10 mouse cellular contexts compared by ENCODE assay signal in the genomic region with DNA sequence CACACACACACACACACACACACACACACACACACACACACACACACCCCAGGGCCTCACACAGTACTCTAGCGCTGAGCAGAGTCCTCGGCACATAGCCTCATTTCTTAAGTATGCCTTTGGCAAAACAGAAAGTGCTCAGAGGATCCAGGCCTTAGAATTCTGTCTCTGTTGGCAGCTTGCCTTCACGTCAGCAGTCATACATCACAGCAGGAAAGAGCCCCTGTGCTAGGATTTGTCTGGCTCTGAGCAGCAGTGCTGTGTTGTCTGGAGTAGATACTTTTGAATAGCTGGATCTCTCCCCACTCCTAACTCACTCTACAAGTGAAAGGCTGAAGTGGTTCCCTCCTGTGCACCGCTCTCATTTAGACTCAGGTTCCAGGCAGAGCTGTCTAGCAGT. TPM values are rescaled to one million over a fixed set of nuclear protein-coding genes. Genes with fewer than 3 reads are reported as not detected.
DNase-seq lines count a peak whose midpoint lies in the region; ATAC-seq lines count a peak whose summit lies in the region.
"Had no signal": no experiment of that assay in that cellular context is flagged by ENCODE, and none has a peak within 500 bp of the region (broad histone marks: within the 10 kb centered on the region; RNA-seq: fewer than 3 reads in every experiment).

No protein-coding gene starts in this region.

- H3K9me3 ChIP-seq in kidney, embryonic 15.5 days (replicated peaks): no peaks in the 10 kb centered on the region
- no peaks in the 10 kb centered on the region for H3K9me3 ChIP-seq in limb, embryonic 15.5 days

- H3K4me2 ChIP-seq in kidney, embryonic 15.5 days: no peak overlapping the region
- no peak overlapping the region for H3K4me2 ChIP-seq in limb, embryonic 15.5 days

- no peaks in the 10 kb centered on the region for H3K27me3 ChIP-seq in kidney, embryonic 15.5 days
- H3K27me3 ChIP-seq in limb, embryonic 15.5 days: no peaks in the 10 kb centered on the region

- H3K9ac ChIP-seq in kidney, embryonic 15.5 days: no peak overlapping the region
- H3K9ac ChIP-seq in limb, embryonic 15.5 days: no peak overlapping the region

- H3K36me3 ChIP-seq in kidney, embryonic 15.5 days: peaks cover 79% of the 10 kb centered on the region
- peaks cover 84% of the 10 kb centered on the region for H3K36me3 ChIP-seq in limb, embryonic 15.5 days

- 73% methylated on average over 4 of the region's 4 CpGs for WGBS in kidney, embryonic 15.5 days
- 84% methylated on average over 4 of the region's 4 CpGs for WGBS in limb, embryonic 15.5 days

- H3K4me3 ChIP-seq in kidney, embryonic 15.5 days (replicated peaks): no peak overlapping the region
- H3K4me3 ChIP-seq in limb, embryonic 15.5 days: no peak overlapping the region

- H3K4me1 ChIP-seq in kidney, embryonic 15.5 days: peaks cover 18% of the 10 kb centered on the region
- peaks cover 8% of the 10 kb centered on the region; the same call in 1 of the 2 replicates for H3K4me1 ChIP-seq in limb, embryonic 15.5 days

- no peak for DNase-seq in frontal cortex, postnatal 25 days (ENCODE audit: low spot score in 2 of 2)
- DNase-seq in kidney, postnatal 25 days: peak; percentile 56 to 57
- DNase-seq in ES-CJ7 (ENCODE audit: low read depth, low spot score) (peak; percentile 89), liver (no peak)
- DNase-seq in gastrocnemius, adult 8-10 months (ENCODE audit: low spot score in 2 of 2): no peak
- DNase-seq: adrenal gland, adult 8-10 months had no signal

- H3K27ac ChIP-seq in kidney, embryonic 15.5 days: no peak overlapping the region
- H3K27ac ChIP-seq in limb, embryonic 15.5 days: 0 out of 2 replicates have a peak overlapping the region, but pooled peaks have one; percentile 11

- peak; percentile 32; the same call in 1 of the 2 replicates for ATAC-seq in frontal cortex, adult (ENCODE audit: low TSS enrichment)
- ATAC-seq in kidney, embryonic 15.5 days (replicated peaks; ENCODE audit: low FRiP score): no peak
- peak; percentile 26; the same call in 1 of the 2 replicates for ATAC-seq in limb, embryonic 15.5 days (ENCODE audit: insufficient number of reproducible peaks, low FRiP score, low TSS enrichment, low read depth)
- ATAC-seq: CD4-positive, CD25-positive, alpha-beta regulatory T cell, adult 4 months had no signal

RNA-seq across cellular contexts. Expression of a gene that starts 36.4 kb away (rescaled TPM):
- 1.9 TPM in 2 replicates for polyA plus RNA-seq in kidney, embryonic 15.5 days (2015; fragmentation: Nextera tagmentation; extraction: Ambion mirVana)
- 2.6 and 3.7 TPM in 2 replicates for polyA plus RNA-seq in limb, embryonic 15.5 days (2015; fragmentation: Nextera tagmentation; extraction: Ambion mirVana)
- total RNA-seq in gastrocnemius, adult 8-10 months (2022): 1 to 10 TPM; 4.7 to 5.5 (median 4.9) TPM

Comparison
In these comparisons a context has a peak if more than half of its experiments do, and no peak if none do; other contexts are left out.
1. DNase-seq: peak in kidney, postnatal 25 days (2 of 2) and ES-CJ7 (single experiment); none in frontal cortex, postnatal 25 days (0 of 2), liver (single experiment) and gastrocnemius, adult 8-10 months (0 of 2).